Mouse (Mus musculus) forelimb bud, embryonic 11.5 days (tissue): Measurements from ENCODE around the gene Ap5b1.
A peak's percentile ranks its signal among the peaks of the same experiment; 100 is the strongest.

Experiments used
- DNase-seq: peaks from one replicate; pipeline ENCODE4 v3.0.0-alpha.2; 2012; ENCODE audit warnings: low read depth, low spot score

Gene Ap5b1

GRCm38 (mm10) chr19:5567180-5567533, 668 bp upstream of the Ap5b1 start:
- no peak for DNase-seq

- DNase-seq = peak; percentile 92
Measured at GRCm38 (mm10) chr19:5568470-5569140, 780 bp downstream of the Ap5b1 start.

- DNase-seq = no peak
Measured at GRCm38 (mm10) chr19:5569521-5569920, 1.7 kb downstream of the Ap5b1 start.

- DNase-seq = no peak
Measured at GRCm38 (mm10) chr19:5570353-5571246, 2.8 kb downstream of the Ap5b1 start.

- no peak for DNase-seq
Measured at GRCm38 (mm10) chr19:5571831-5572230, 4.0 kb downstream of the Ap5b1 start.

- no peak for DNase-seq
Measured at GRCm38 (mm10) chr19:5572331-5573125, 4.7 kb downstream of the Ap5b1 start.

- no peak for DNase-seq
Measured at GRCm38 (mm10) chr19:5575336-5575735, 7.5 kb downstream of the Ap5b1 start.

- DNase-seq = no peak
Measured at GRCm38 (mm10) chr19:5579971-5580370, 12.1 kb downstream of the Ap5b1 start.

- DNase-seq = no peak
Measured at GRCm38 (mm10) chr19:5580776-5581175, 13.0 kb downstream of the Ap5b1 start.

- DNase-seq = no peak
Measured at GRCm38 (mm10) chr19:5581995-5582394, 14.2 kb downstream of the Ap5b1 start.

- no peak for DNase-seq
Measured at GRCm38 (mm10) chr19:5589159-5589558, 21.3 kb downstream of the Ap5b1 start.

GRCm38 (mm10) chr19:5591888-5592287, 24.1 kb downstream of the Ap5b1 start:
- no peak for DNase-seq

GRCm38 (mm10) chr19:5599224-5599623, 31.4 kb downstream of the Ap5b1 start:
- no peak for DNase-seq

GRCm38 (mm10) chr19:5601752-5602541, 34.1 kb downstream of the Ap5b1 start, which contains the start of gene Rnaseh2c:
Gene Rnaseh2c (plus strand): TSS chr19:5601873.
- DNase-seq = peak; percentile 81

GRCm38 (mm10) chr19:5603664-5604063, 35.8 kb downstream of the Ap5b1 start:
- no peak for DNase-seq

- DNase-seq = no peak
Measured at GRCm38 (mm10) chr19:5605126-5605525, 37.3 kb downstream of the Ap5b1 start.

GRCm38 (mm10) chr19:5606196-5606595, 38.4 kb downstream of the Ap5b1 start:
- no peak for DNase-seq

- DNase-seq = no peak
Measured at GRCm38 (mm10) chr19:5607705-5608410, 40.0 kb downstream of the Ap5b1 start.

GRCm38 (mm10) chr19:5608707-5609106, 40.9 kb downstream of the Ap5b1 start:
- DNase-seq = no peak

GRCm38 (mm10) chr19:5609171-5609546, 41.3 kb downstream of the Ap5b1 start:
- DNase-seq = no peak
